Mouse (Mus musculus): Measurements from ENCODE around the gene Ankmy2.
"Not testable (repeated sequence)": the region's sequence is repeated elsewhere in the genome, so short reads cannot be mapped to it uniquely, and the experiment has no call there.

DNA sequence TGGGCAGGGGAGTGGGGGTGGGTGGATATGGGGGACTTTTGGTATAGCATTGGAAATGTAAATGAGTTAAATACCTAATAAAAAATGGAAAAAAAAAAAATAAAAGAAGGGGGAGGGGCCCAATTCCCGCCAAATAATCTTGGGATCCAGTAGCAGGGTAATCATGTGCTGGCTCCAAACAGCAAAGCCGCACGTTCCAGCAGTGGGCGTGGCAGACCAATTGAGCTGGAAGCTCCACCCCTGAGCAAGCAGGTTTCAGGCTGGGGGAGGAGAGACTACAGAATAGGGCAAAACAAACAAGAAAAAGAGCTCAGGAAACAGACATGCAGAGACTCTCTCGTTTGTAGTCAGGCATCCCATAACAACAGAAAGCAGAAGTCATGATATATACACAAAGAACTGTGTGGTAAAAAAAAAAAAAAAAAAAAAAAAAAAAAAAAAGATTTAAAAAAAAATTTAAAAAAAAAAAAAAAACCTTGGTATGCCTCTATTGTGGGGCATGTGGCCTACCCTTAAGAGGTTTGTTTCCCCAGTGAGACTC is 48.7 kb downstream of the Ankmy2 start:
- not testable (repeated sequence) for TF ChIP-seq CTCF, POLR2A (IDR thresholded peaks at IDR 0.05; ENCODE audit: insufficient read depth, low read depth, low read length)

Data from olfactory bulb, adult 2 months (tissue).